Mouse (Mus musculus) heart, adult 18-20 months (tissue): ENCODE data around the gene Cyp2j13. TPM values are rescaled to one million over a fixed set of nuclear protein-coding genes. Genes with fewer than 3 reads are reported as not detected.
"Not testable (repeated sequence)": the region's sequence is repeated elsewhere in the genome, so short reads cannot be mapped to it uniquely, and the experiment has no call there.

Source experiments
- DNase-seq, 2 experiments: peaks; one replicate each; pipeline ENCODE4 v3.0.0; 2021 to 2022; ENCODE audit warnings: mixed read lengths in 1 of 2
- long read RNA-seq, 2 experiments: library from polyadenylated mRNA; stranded (forward); transcript quantifications; one replicate each; pipeline ENCODE4 v2.0.0; 2021
- total RNA-seq, 2 experiments: library from RNA; stranded (reverse); gene quantifications; 2 replicates each; pipeline ENCODE4 v1.2.3; 2021

Cyp2j13 gene
- not detected for total RNA-seq
- long read RNA-seq, experiment 1 = 0 reads
- long read RNA-seq, experiment 2 = 0 reads

- peak; percentile 10 to 25 for DNase-seq
Measured at GRCm38 (mm10) chr4:96077261-96078125, at the start of gene Cyp2j13. TSS of gene Cyp2j13 (minus strand) at chr4:96077546.

DNA sequence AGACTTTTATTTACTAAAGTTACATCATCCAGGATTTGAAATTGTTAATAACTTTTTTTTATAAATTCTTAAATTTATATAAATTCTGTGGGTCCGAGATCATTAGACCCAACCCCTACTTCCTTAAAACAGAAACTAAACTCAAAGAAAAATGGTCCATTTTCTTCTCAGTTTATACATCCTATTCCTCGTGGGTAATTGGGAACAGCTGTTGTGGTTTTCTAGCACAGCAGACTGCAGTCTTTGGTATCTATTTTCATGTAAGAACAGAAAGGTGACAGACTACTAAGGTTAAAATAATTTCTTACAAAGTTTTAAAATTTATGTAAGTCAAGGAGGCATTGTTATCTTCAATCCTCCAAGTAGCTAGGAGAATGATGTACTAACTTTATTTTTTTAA is 19.5 kb upstream of the Cyp2j13 start:
- no peak for DNase-seq

DNA sequence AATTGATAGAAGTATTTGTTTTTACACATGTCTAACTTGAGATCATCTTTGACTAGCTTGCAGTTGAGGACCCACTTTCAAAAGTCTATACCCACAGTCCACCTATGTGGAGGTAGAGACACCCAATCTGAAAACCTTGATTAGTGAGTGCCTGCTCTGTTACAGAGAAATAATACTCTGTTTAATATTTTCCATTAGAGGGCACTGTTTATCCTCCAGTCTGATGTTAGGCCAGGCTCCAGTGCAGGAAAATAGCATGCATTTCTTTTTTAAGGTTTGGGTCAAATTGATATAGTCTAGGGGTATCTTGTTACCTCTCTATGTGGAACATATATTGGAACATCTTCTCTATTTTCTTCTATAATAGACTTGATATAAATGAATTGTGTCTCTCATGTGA is 14.5 kb upstream of the Cyp2j13 start:
- DNase-seq = no peak

DNA sequence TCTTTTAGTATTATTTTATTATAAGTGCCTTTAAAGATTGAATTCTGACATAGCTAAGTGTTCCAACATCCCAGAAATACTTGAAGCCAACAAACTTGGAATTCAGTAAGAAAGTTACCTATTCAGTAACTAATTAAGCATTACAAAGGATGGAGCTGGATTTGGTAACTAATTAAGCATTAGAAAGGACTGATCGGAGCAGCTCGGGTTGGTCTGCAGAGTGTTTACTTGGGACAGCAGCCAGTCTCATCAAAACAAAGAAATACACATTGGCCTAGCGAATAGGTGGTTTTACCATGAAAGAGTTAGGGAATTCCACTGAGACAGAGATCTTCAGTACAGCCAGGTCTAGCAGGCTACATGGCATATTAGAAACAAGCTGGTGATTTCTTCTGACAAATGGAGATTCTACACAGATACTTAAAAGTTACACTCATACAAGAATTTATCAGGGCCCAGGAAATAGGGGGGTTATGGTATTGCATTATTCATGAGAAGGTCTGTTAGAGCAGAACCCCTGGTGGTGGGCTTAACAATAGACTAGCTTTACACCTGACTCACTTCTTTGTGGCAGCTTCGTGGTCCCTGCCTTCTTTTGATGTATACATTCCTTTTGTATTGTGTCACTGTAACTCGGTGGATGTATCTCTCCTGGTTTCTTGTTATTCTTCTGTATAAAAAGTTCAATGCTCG is 12.2 kb upstream of the Cyp2j13 start:
- not testable (repeated sequence) for DNase-seq

DNA sequence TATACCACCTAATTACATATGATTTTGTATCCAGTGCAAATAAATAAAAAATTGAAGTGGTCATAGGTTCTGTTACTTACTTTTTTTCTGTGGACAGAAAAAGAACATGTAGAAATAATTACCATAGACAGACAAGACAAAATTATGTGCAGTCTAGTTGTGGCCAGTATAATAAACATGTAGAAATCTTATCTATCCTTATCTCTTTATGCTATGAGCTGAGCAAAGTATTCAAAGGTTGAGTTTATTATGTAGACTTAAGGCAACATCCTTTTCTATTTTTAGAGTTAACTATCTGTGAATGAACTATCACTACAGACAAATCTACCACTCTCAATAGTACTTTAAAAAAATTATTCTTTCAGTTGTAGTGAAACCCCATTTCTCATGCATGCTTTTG is 962 bp upstream of the Cyp2j13 start:
- DNase-seq = no peak

GRCm38 (mm10) chr4:96062045-96062444 is 15.3 kb downstream of the Cyp2j13 start:
- no peak for DNase-seq

GRCm38 (mm10) chr4:96060106-96060505 is 17.2 kb downstream of the Cyp2j13 start:
- DNase-seq = no peak

- no peak for DNase-seq
Measured at GRCm38 (mm10) chr4:96028412-96028811, 48.9 kb downstream of the Cyp2j13 start.

GRCm38 (mm10) chr4:96022803-96023202 is 54.5 kb downstream of the Cyp2j13 start:
- no peak for DNase-seq

GRCm38 (mm10) chr4:96016875-96017274 is 60.5 kb downstream of the Cyp2j13 start:
- no peak for DNase-seq

DNA sequence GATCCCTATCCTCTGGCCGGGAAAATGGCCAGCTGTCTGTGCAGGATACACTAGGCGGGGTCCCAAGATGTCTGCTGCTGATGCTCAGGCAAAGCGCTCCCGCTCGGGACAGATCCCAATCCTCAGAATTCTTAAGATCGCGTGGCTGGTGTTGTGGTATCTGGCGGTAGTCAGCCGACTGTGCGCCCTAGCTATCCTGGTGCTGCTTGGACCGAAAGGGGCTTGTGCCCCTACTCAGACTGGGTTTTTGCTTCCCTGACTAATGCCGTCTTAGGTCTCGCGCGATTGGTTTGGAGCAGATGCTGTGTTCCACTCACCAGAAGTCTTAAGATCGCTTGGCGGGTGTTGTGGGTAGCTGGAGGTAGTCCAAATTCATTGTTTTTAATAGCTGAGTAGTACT is 95.1 kb downstream of the Cyp2j13 start:
- DNase-seq = not testable (repeated sequence)

Other genes starting within 250 kb of the Cyp2j13 start
- gene Hook1, start 110.3 kb downstream of the Cyp2j13 start, total RNA-seq = 10 to 100 TPM; 10.8 to 13.6 TPM
- not detected for gene Cyp2j12, start 63.6 kb upstream of the Cyp2j13 start, total RNA-seq
- not detected for gene Cyp2j7, start 159.1 kb upstream of the Cyp2j13 start, total RNA-seq